Mouse (Mus musculus) embryo, embryonic 10.5 days (tissue): ENCODE data around the gene Sema6d.

Experiments
- DNase-seq: peaks from one replicate; pipeline ENCODE4 v3.0.0-alpha.2; 2015; ENCODE audit warnings: low spot score

The Sema6d gene

DNA sequence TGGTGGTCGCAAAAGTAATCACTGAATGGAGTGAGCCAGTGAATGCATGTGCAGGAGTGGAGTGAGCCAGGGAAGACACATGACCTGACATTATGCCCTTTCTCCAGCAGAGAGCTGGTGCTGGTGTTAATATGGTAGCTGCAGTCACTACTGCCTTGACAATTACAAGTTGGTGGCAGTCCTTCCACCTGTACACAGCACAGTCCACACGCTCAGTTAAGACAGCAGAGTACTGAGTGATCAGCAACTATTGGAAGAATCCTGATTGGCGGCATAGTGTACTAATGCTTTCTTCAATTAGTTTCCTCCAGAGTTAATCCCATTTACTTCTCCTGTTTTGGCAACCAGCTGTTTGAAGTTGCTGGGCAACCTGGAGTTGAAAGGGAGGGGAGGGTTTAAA lies 81.9 kb downstream of the Sema6d start:
- DNase-seq, result no peak

- DNase-seq, result no peak
Measured at GRCm38 (mm10) chr2:124176265-124176664, 86.5 kb downstream of the Sema6d start.

GRCm38 (mm10) chr2:124176711-124177169 lies 87.0 kb downstream of the Sema6d start:
- peak; percentile 17 for DNase-seq

DNA sequence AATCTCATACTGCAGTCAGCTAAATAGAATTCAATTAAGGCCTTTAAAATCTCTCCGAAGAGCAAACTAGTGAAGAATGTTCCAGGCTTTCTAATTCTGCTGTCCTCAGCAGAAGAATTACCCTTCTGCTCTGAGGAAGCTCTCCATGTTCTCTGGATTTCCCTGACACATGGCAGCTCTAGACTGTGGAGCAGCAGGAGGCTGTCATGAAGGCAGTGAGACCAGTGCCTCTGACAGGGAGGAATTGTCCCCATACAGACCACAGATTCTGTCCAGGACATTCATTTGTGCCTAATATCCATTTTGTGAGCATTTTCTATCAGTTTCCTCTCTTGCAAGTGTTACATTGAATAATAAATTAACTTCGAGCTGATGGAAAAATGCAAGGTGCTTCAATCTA lies 99.5 kb downstream of the Sema6d start:
- DNase-seq, result no peak

DNA sequence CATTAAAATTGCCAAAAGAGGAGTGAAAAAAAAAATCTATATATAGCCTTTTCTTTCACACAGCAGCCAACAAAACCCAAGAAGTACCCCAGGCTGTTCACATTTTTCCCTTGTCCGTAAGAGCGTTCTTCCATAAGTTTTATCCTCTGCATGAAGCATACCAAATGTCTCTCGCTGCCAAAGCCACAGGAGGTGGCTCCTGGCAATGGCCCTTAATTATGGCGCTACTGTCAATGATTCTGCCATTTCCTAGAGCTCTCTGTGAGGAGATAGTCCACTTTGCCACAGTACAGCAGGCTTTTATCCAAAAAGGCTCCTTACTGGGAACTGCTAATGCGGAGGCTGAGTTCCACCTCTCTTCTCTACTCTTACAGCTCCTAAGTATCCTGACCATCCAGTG lies 104.3 kb downstream of the Sema6d start:
- no peak for DNase-seq

DNA sequence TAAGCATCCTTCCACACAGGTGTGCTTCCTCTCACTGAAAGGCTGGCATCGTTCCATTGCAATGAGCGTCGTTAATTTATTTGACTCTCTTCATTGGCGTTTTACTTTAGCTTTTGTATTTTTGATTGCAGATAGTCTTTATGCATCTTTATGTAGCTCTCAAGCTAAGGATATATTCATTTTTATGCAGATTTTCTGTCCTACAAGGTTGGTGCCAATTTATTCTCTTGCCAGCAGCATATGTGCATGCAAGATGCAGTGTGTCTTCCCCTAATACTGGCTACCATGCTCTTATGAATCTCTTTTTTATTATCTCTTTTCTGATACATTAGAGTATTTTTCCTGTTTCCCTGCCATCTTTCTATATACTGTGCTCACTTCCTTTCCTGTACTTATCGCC lies 111.7 kb downstream of the Sema6d start:
- no peak for DNase-seq

- peak; percentile 4 for DNase-seq
Measured at GRCm38 (mm10) chr2:124202475-124202990, 112.8 kb downstream of the Sema6d start.

- no peak for DNase-seq
Measured at GRCm38 (mm10) chr2:124205811-124206210, 116.0 kb downstream of the Sema6d start.

DNA sequence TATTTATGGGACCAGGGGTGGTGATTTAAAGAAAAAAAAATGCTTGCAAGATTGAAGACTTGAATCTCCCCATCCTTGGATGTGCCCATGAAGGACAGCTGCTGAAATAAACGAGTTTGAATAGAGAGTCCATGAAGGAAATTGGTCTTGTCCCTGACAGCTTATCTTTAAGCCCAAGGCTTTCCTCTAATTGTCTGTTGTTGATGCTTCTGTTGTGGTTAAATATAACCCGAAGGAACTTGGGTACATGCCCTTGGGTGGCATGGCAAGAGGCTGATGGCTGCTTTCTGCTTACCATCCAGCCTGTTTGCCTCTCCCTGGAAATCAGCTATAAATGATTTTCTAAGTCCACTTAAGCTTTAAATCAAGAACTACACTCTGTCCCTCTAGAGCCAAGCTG lies 118.5 kb downstream of the Sema6d start:
- no peak for DNase-seq

GRCm38 (mm10) chr2:124223559-124223958 lies 133.8 kb downstream of the Sema6d start:
- no peak for DNase-seq

- DNase-seq, result no peak
Measured at GRCm38 (mm10) chr2:124224328-124224727, 134.6 kb downstream of the Sema6d start.

DNA sequence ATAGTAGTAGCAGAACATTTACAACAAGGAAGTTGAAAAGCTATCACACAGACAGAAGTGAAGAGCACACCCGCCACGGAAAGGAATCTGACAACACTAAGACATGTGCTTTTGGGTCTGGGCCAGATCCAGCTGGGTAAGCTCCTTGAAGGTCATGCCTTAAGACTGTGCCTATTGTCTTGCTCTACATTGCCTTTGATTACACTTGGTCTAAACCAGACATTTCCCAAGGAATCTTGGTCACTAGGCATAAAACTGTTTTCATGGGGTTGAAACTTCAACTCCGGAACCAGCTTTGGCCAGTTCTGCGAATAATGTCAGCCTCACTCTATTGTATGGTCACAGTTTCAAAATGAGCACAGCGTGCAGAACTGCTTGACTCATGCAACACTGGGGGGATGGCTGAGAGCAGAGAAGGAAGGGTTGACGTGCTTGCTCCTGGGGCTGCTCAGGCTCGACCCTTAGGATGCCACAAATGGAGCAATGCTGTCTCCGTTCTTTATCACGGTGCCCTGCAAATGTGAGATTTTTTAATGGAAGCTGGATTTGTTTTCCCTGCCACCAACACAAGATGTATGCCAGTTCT lies 145.0 kb downstream of the Sema6d start:
- no peak for DNase-seq

DNA sequence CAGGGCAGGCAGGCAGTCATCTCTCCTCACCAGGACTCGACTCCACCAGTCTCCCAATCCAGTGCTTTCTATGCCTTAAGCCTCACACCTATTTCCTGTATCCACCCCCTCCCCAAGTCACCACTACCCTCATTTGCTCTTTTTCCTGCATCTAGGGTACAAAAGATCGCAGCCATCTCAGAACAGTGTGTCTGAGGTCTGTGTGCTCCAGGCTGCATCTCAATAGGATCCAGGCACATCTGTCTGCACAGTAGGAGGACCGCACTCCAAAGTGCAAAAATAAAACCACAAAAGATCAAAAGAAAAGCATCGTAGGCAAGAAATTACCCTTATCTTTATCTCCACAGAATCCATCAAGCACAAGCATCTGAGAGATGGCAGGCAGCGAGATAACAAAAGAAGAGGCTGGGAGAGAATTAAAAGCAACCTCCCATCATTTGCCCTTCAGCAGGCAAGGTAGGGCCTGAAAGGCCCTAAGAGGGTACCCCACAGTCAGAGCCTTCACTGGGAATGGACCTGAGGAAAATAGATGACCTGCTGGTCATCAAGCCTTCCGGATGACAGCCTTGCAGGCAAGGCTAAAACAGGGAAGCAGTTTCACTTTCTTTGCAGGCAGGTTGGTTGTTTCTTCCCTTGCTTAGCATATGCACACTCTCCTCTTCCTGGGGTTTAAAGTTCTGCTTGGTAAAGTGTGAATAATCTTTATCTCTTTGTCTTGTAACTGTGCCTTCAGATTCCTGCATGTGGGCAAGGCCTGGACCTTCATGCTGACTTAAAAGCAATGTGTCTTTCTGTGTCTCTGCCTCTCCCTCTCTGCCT lies 145.7 kb downstream of the Sema6d start:
- no peak for DNase-seq

DNA sequence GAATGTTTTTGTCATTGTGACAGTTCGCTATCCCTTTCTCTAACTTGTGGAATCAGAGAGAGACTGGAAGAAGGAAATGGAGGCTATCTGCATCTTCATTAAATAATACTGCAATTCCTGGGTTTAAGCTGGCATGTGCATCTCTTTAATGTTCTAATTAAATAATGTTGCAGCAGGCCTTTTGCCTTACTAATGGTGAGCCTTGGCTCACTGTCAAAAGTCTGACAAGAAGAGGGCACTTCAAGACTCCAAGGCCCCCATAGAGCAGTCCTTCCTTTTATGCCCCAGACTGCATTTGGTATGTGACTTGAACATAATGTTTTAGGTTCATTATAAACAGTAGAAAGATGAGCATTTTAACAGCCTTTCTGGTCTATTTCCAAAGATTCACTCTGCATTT lies 147.1 kb downstream of the Sema6d start:
- no peak for DNase-seq

GRCm38 (mm10) chr2:124243608-124244007 lies 153.8 kb downstream of the Sema6d start:
- no peak for DNase-seq

- DNase-seq, result peak; percentile 11
Measured at GRCm38 (mm10) chr2:124244543-124245245, 154.9 kb downstream of the Sema6d start.

GRCm38 (mm10) chr2:124258108-124258507 lies 168.3 kb downstream of the Sema6d start:
- DNase-seq, result peak; percentile 4

DNA sequence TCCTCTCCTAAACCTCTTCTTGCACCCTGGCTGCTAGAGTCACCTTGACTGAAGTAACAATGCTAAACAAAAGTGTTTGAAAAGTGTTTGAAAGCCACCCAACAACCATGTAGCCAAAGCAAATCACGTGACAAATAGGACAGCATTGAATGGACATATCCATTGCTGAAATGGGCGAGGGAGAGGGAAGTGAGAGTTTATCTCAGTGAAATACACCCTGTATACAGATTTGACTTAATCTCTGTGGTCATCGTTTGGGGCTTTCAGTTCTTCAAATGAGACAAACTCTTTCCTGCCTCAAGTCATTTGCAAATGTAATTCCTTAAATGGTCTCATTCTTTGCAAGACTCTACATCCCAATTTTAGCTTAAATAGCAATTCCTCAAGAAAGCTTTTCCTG lies 174.5 kb downstream of the Sema6d start:
- no peak for DNase-seq

GRCm38 (mm10) chr2:124271156-124271555 lies 181.4 kb downstream of the Sema6d start:
- DNase-seq, result no peak

GRCm38 (mm10) chr2:124277492-124277891 lies 187.7 kb downstream of the Sema6d start:
- DNase-seq, result no peak

- DNase-seq, result no peak
Measured at GRCm38 (mm10) chr2:124285109-124285508, 195.3 kb downstream of the Sema6d start.

GRCm38 (mm10) chr2:124289356-124289755 lies 199.6 kb downstream of the Sema6d start:
- no peak for DNase-seq

DNA sequence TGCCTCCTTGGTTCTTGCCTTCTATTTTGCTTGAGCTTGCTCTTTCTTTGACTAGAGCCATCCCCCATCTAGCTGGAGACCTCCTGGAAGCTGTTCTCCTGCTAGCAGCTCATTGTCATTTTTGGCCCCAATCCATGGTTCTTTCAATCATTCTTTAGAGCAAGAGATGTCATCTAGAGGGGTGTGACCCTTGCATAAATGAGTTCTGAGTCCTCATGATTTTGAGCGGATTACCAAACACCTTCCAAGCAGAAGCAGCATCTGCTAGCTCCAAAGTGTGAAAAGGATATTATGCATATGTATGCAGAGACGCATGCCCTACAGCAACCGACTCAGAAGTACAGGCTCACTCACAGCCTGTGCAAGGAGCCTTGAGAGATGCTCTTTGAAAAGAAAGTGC lies 201.4 kb downstream of the Sema6d start:
- DNase-seq, result no peak
